14 mouse cellular contexts compared by ENCODE assay signal in genomic region chr7:83235659-83236058, GRCm38 (mm10).
A peak's percentile ranks its signal among the peaks of the same experiment; 100 is the strongest.
DNase-seq lines count a peak whose midpoint lies in the region; ATAC-seq and TF ChIP-seq lines count a peak whose summit lies in the region.
"Had no signal": no experiment of that assay in that cellular context is flagged by ENCODE, and none has a peak within 500 bp of the region (broad histone marks: within the 10 kb centered on the region; RNA-seq: fewer than 3 reads in every experiment).

No protein-coding gene starts in this region.

- no peaks in the 10 kb centered on the region for H3K9me3 ChIP-seq in forebrain, embryonic 13.5 days (replicated peaks)
- no peaks in the 10 kb centered on the region for H3K9me3 ChIP-seq in forebrain, embryonic 16.5 days (ENCODE audit: control insufficient read depth, low read length)
- H3K9me3 ChIP-seq: midbrain, embryonic 15.5 days had no signal

- no peaks in the 10 kb centered on the region for H3K27me3 ChIP-seq in forebrain, embryonic 13.5 days
- H3K27me3 ChIP-seq in forebrain, embryonic 16.5 days (replicated peaks; ENCODE audit: control insufficient read depth, insufficient read depth, low read length) = no peaks in the 10 kb centered on the region
- H3K27me3 ChIP-seq in thymus, adult 2 months (ENCODE audit: control insufficient read depth, insufficient read depth, low read length) = no peaks in the 10 kb centered on the region
- H3K27me3 ChIP-seq: CH12.LX; midbrain, embryonic 15.5 days had no signal

- H3K4me2 ChIP-seq in forebrain, embryonic 13.5 days = no peak overlapping the region
- H3K4me2 ChIP-seq in forebrain, embryonic 16.5 days (ENCODE audit: low read length) = no peak overlapping the region
- H3K4me2 ChIP-seq: heart, embryonic 11.5 days; lung, embryonic 14.5 days; midbrain, embryonic 15.5 days had no signal

- peak; percentile 50; the same call in 1 of the 2 replicates for ATAC-seq in forebrain, embryonic 13.5 days
- ATAC-seq in forebrain, embryonic 16.5 days = no peak; the same call in 1 of the 2 replicates
- ATAC-seq: hindbrain, embryonic 16.5 days; midbrain, embryonic 15.5 days had no signal

- H3K36me3 ChIP-seq in forebrain, embryonic 13.5 days (ENCODE audit: poor library complexity, severe bottlenecking) = no peaks in the 10 kb centered on the region
- H3K36me3 ChIP-seq in forebrain, embryonic 16.5 days (ENCODE audit: control insufficient read depth, insufficient read depth) = no peaks in the 10 kb centered on the region
- no peaks in the 10 kb centered on the region for H3K36me3 ChIP-seq in thymus, adult 2 months (ENCODE audit: control insufficient read depth, insufficient read depth, low read length)
- H3K36me3 ChIP-seq: midbrain, embryonic 15.5 days had no signal

- peak; percentile 95 for DNase-seq in brain, adult 2 months (ENCODE audit: low read depth, low spot score)
- peak; percentile 84 for DNase-seq in cerebellum, adult 9-11 months
- DNase-seq in layer of hippocampus, adult 9-10 months (ENCODE audit: low spot score) = peak; percentile 49
- no peak for DNase-seq in thymus, postnatal 0 days (ENCODE audit: low spot score)
- no peak for DNase-seq in thymus, postnatal 36 days
- DNase-seq in thymus, adult 2 months = no peak
- DNase-seq: kidney, adult 8-10 months; lung, embryonic 14.5 days had no signal

- H3K9ac ChIP-seq in forebrain, embryonic 13.5 days = no peak overlapping the region
- H3K9ac ChIP-seq in forebrain, embryonic 16.5 days (replicated peaks; ENCODE audit: low read depth, low read length) = no peak overlapping the region
- H3K9ac ChIP-seq: lung, embryonic 14.5 days; midbrain, embryonic 15.5 days had no signal

- no peak overlapping the region for H3K27ac ChIP-seq in forebrain, embryonic 13.5 days
- no peak overlapping the region for H3K27ac ChIP-seq in forebrain, embryonic 16.5 days (ENCODE audit: low read length)
- no peak overlapping the region for H3K27ac ChIP-seq in thymus, adult 2 months (ENCODE audit: control insufficient read depth, insufficient read depth, low read length)
- H3K27ac ChIP-seq: midbrain, embryonic 15.5 days had no signal

- H3K4me1 ChIP-seq in forebrain, embryonic 13.5 days = 0 out of 2 replicates have a peak, but pooled peaks cover 2% of the 10 kb centered on the region
- peaks cover 6% of the 10 kb centered on the region for H3K4me1 ChIP-seq in forebrain, embryonic 16.5 days (replicated peaks; ENCODE audit: control insufficient read depth, insufficient read depth, low read length)
- no peaks in the 10 kb centered on the region for H3K4me1 ChIP-seq in thymus, adult 2 months (replicated peaks; ENCODE audit: control insufficient read depth, insufficient read depth, low read length)
- H3K4me1 ChIP-seq: midbrain, embryonic 15.5 days had no signal

- TF ChIP-seq POLR2A in thymus, adult 2 months (IDR thresholded peaks at IDR 0.05; ENCODE audit: control insufficient read depth, extremely low read depth, insufficient read depth, low read length, poor library complexity) = no peak

- 57% methylated on average over 3 of the region's 3 CpGs for WGBS in forebrain, embryonic 13.5 days
- WGBS in forebrain, embryonic 16.5 days = 37% methylated on average over 3 of the region's 3 CpGs
- WGBS in thymus, adult 2 months = 93% methylated on average over 3 of the region's 3 CpGs

- TF ChIP-seq CTCF in thymus, adult 2 months (IDR thresholded peaks at IDR 0.05; ENCODE audit: borderline replicate concordance, control insufficient read depth, extremely low read depth, insufficient read depth, low read length, poor library complexity) = no peak

- no peak overlapping the region for H3K4me3 ChIP-seq in forebrain, embryonic 13.5 days
- H3K4me3 ChIP-seq in forebrain, embryonic 16.5 days (replicated peaks; ENCODE audit: low read length) = no peak overlapping the region
- no peak overlapping the region for H3K4me3 ChIP-seq in thymus, adult 2 months (ENCODE audit: control insufficient read depth, insufficient read depth, low read length)
- H3K4me3 ChIP-seq: midbrain, embryonic 15.5 days had no signal

Comparison
In these comparisons a context has a peak if more than half of its experiments do, and no peak if none do; other contexts are left out.
1. DNase-seq: peak in brain, adult 2 months (single experiment), cerebellum, adult 9-11 months (single experiment) and layer of hippocampus, adult 9-10 months (single experiment); none in thymus, postnatal 0 days (single experiment), thymus, postnatal 36 days (0 of 2) and thymus, adult 2 months (single experiment).